Mouse (Mus musculus): Measurements from ENCODE around the gene Nat8f2. TPM values are rescaled to one million over a fixed set of nuclear protein-coding genes. Genes with fewer than 3 reads are reported as not detected.
"Not testable (repeated sequence)": the region's sequence is repeated elsewhere in the genome, so short reads cannot be mapped to it uniquely, and the experiment has no call there.

Gene Nat8f2
- total and polyA plus RNA-seq, 3 experiments = not detected

DNA sequence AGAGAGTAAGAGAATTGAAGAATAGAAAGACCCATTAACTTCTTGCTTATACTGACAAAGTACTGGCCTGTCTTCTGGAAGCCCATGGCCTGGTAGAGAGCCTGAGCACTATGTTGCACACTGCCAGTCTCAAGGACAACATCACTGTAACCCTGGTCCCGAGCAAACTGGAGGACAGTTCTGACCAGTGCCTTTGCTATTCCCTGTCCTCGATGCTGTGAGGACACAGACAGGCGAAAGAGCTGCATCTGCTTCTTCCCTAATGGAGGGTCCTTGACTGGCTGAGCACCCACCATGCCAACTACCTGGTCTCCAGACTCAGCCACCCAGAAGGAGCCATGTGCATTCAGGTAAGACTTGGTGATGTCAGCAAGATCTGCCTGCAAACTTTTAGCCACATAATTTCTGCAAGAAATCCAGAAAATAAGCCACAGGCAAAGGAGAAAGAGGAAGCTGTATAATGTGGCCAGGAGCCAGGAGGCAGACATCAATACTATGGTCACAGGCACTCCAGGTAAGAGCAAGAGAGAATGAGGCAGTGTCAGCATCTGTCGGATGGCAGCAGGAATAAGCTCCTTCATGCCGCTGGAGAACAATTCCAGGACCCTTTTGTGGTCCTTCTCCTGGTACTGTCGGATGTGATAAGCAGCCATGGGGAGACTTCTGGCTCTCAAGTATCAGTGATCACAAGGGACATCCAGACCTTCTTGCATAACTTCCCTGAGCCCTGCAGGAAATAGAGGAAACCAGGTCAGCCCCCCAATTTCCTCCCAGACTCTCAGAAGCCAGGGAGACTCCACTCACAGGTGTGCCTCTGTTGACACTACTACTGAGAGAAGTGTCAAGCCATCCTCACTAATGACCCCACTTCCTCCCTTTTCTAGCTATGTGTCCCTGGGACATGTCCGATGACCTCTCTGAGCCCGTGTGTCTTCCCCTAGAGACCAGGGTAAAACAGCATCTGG is 950 bp downstream of the Nat8f2 start:
- no peak for DNase-seq (ENCODE audit: extremely low read depth)
- Histone ChIP-seq H3K79me2 (replicated peaks; ENCODE audit: control insufficient read depth, extremely low read depth, insufficient read depth, poor library complexity, severe bottlenecking) (no peaks in the 10 kb centered on the region), H3K36me3 (replicated peaks in 1 of 2; ENCODE audit: control insufficient read depth in 1 of 2, insufficient read depth in 1 of 2, low read length in 1 of 2) (no peaks in the 10 kb centered on the region)

GRCm38 (mm10) chr6:85866995-85867394 is 2.0 kb downstream of the Nat8f2 start:
- H3K36me3 ChIP-seq (replicated peaks in 1 of 2; ENCODE audit: control insufficient read depth in 1 of 2, insufficient read depth in 1 of 2, low read length in 1 of 2); H3K9ac ChIP-seq (ENCODE audit: insufficient read depth, low read depth); H3K4me3 ChIP-seq (replicated peaks in 1 of 3; ENCODE audit: low read depth in 2 of 3, low read length in 2 of 3, poor library complexity in 1 of 3); dilution Hi-C loops (cut with MboI; ENCODE audit: extremely low pct_ligation_motif_present, extremely low pct_unique_long_range_greater_than_20kb, low sequenced_read_pairs); H3K27ac ChIP-seq (ENCODE audit: insufficient read depth, low read depth); H3K79me2 ChIP-seq (replicated peaks; ENCODE audit: control insufficient read depth, extremely low read depth, insufficient read depth, poor library complexity, severe bottlenecking); in situ Hi-C loops (cut with MboI; ENCODE audit: low pct_ligation_motif_present, low pct_unique_long_range_greater_than_20kb, low sequenced_read_pairs); H3K9me3 ChIP-seq (replicated peaks; ENCODE audit: low read length); DNase-seq (ENCODE audit: extremely low read depth); H3K4me2 ChIP-seq (ENCODE audit: insufficient read depth, low read depth, poor library complexity, severe bottlenecking); H3K4me1 ChIP-seq (ENCODE audit: control insufficient read depth in 1 of 2, insufficient read depth in 2 of 2): not testable (repeated sequence)
- H3K27me3 ChIP-seq (replicated peaks) = peaks cover 41% of the 10 kb centered on the region

More for the DNA sequence above, 950 bp downstream of the Nat8f2 start:
- peaks cover 36% of the 10 kb centered on the region for H3K27me3 ChIP-seq (replicated peaks)
- no peak overlapping the region for H3K4me2 ChIP-seq (ENCODE audit: insufficient read depth, low read depth, poor library complexity, severe bottlenecking)
- H3K27ac ChIP-seq (ENCODE audit: insufficient read depth, low read depth) = no peak overlapping the region
- dilution Hi-C loops (cut with MboI; ENCODE audit: extremely low pct_ligation_motif_present, extremely low pct_unique_long_range_greater_than_20kb, low sequenced_read_pairs) = no loop called here
- no peak for TF ChIP-seq USF2 (conservative IDR thresholded peaks at IDR 0.05; ENCODE audit: low read depth, low read length)
- no peak for TF ChIP-seq JUN (IDR thresholded peaks at IDR 0.05; ENCODE audit: insufficient read depth, low read depth, low read length)
- no peak for TF ChIP-seq ZNF384 (IDR thresholded peaks at IDR 0.05; ENCODE audit: low read depth, low read length)
- TF ChIP-seq ZKSCAN1 (IDR thresholded peaks at IDR 0.05; ENCODE audit: borderline replicate concordance, low read depth, low read length) = no peak
- TF ChIP-seq RCOR1 (conservative IDR thresholded peaks at IDR 0.05; ENCODE audit: low read depth, low read length) = no peak
- no peak for TF ChIP-seq MAX (IDR thresholded peaks at IDR 0.05; ENCODE audit: low read length)
- TF ChIP-seq IRF4 (IDR thresholded peaks at IDR 0.05; ENCODE audit: low read depth, low read length) = no peak
- no peak for TF ChIP-seq E2F4 (IDR thresholded peaks at IDR 0.05; ENCODE audit: insufficient replicate concordance, low read depth, low read length)
- no peak for TF ChIP-seq MEF2A (IDR thresholded peaks at IDR 0.05; ENCODE audit: borderline replicate concordance, low read depth, low read length)
- TF ChIP-seq MAZ (IDR thresholded peaks at IDR 0.05; ENCODE audit: low read depth, low read length) = no peak
- no peak for TF ChIP-seq ETS1 (conservative IDR thresholded peaks at IDR 0.05; ENCODE audit: low read depth, low read length)
- no peaks in the 10 kb centered on the region for H3K9me3 ChIP-seq (replicated peaks; ENCODE audit: low read length)
- in situ Hi-C loops (cut with MboI; ENCODE audit: low pct_ligation_motif_present, low pct_unique_long_range_greater_than_20kb, low sequenced_read_pairs) = no loop called here
- H3K9ac ChIP-seq (ENCODE audit: insufficient read depth, low read depth) = no peak overlapping the region
- H3K4me3 ChIP-seq (replicated peaks in 1 of 3; ENCODE audit: low read depth in 2 of 3, low read length in 2 of 3, poor library complexity in 1 of 3) = no peak overlapping the region
- no peaks in the 10 kb centered on the region for H3K4me1 ChIP-seq (ENCODE audit: control insufficient read depth in 1 of 2, insufficient read depth in 2 of 2)

GRCm38 (mm10) chr6:85866166-85866565 is 2.8 kb downstream of the Nat8f2 start:
- H3K79me2 ChIP-seq (replicated peaks; ENCODE audit: control insufficient read depth, extremely low read depth, insufficient read depth, poor library complexity, severe bottlenecking); H3K4me1 ChIP-seq (ENCODE audit: control insufficient read depth in 1 of 2, insufficient read depth in 2 of 2); dilution Hi-C loops (cut with MboI; ENCODE audit: extremely low pct_ligation_motif_present, extremely low pct_unique_long_range_greater_than_20kb, low sequenced_read_pairs); H3K27ac ChIP-seq (ENCODE audit: insufficient read depth, low read depth); H3K36me3 ChIP-seq (replicated peaks in 1 of 2; ENCODE audit: control insufficient read depth in 1 of 2, insufficient read depth in 1 of 2, low read length in 1 of 2); in situ Hi-C loops (cut with MboI; ENCODE audit: low pct_ligation_motif_present, low pct_unique_long_range_greater_than_20kb, low sequenced_read_pairs); H3K4me2 ChIP-seq (ENCODE audit: insufficient read depth, low read depth, poor library complexity, severe bottlenecking); H3K4me3 ChIP-seq (replicated peaks in 1 of 3; ENCODE audit: low read depth in 2 of 3, low read length in 2 of 3, poor library complexity in 1 of 3); DNase-seq (ENCODE audit: extremely low read depth); H3K9me3 ChIP-seq (replicated peaks; ENCODE audit: low read length); H3K9ac ChIP-seq (ENCODE audit: insufficient read depth, low read depth): not testable (repeated sequence)
- H3K27me3 ChIP-seq (replicated peaks) = peaks cover 50% of the 10 kb centered on the region

GRCm38 (mm10) chr6:85864900-85865639 is 3.9 kb downstream of the Nat8f2 start:
- H3K79me2 ChIP-seq (replicated peaks; ENCODE audit: control insufficient read depth, extremely low read depth, insufficient read depth, poor library complexity, severe bottlenecking); H3K27ac ChIP-seq (ENCODE audit: insufficient read depth, low read depth); in situ Hi-C loops (cut with MboI; ENCODE audit: low pct_ligation_motif_present, low pct_unique_long_range_greater_than_20kb, low sequenced_read_pairs); H3K9me3 ChIP-seq (replicated peaks; ENCODE audit: low read length); DNase-seq (ENCODE audit: extremely low read depth); H3K36me3 ChIP-seq (replicated peaks in 1 of 2; ENCODE audit: control insufficient read depth in 1 of 2, insufficient read depth in 1 of 2, low read length in 1 of 2); H3K4me2 ChIP-seq (ENCODE audit: insufficient read depth, low read depth, poor library complexity, severe bottlenecking); H3K4me1 ChIP-seq (ENCODE audit: control insufficient read depth in 1 of 2, insufficient read depth in 2 of 2); H3K4me3 ChIP-seq (replicated peaks in 1 of 3; ENCODE audit: low read depth in 2 of 3, low read length in 2 of 3, poor library complexity in 1 of 3); H3K9ac ChIP-seq (ENCODE audit: insufficient read depth, low read depth); dilution Hi-C loops (cut with MboI; ENCODE audit: extremely low pct_ligation_motif_present, extremely low pct_unique_long_range_greater_than_20kb, low sequenced_read_pairs): not testable (repeated sequence)
- peaks cover 61% of the 10 kb centered on the region for H3K27me3 ChIP-seq (replicated peaks)
